Mouse (Mus musculus) neural tube, embryonic 11.5 days (tissue): ENCODE measurements around the gene Kalrn. TPM values are rescaled to one million over a fixed set of nuclear protein-coding genes. Genes with fewer than 3 reads are reported as not detected.

Experiments used
- ATAC-seq: fragments of 200-750 bp; cut with Nextera tagmentation; 2 replicates; pipeline ENCODE4 v1.8.0; 2017; ENCODE audit warnings: moderate number of reproducible peaks, mild to moderate bottlenecking, moderate TSS enrichment, moderate library complexity; ENCODE audit not compliant: insufficient read depth, low FRiP score, low TSS enrichment
- DNase-seq: peaks from one replicate; pipeline ENCODE4 v3.0.0-alpha.2; 2015; ENCODE audit warnings: low spot score
- H3K27ac ChIP-seq: fragments of 300-500 bp; sonication (generic); 2 replicates; pipeline ENCODE4 v1.5.1; 2014; ENCODE audit warnings: low read depth, mild to moderate bottlenecking, low read length
- H3K27me3 ChIP-seq: fragments of 300-500 bp; sonication (generic); 2 replicates; pipeline ENCODE4 v1.6.1; 2014; ENCODE audit warnings: mild to moderate bottlenecking, low read length, mixed read lengths; ENCODE audit not compliant: control insufficient read depth, insufficient read depth
- H3K36me3 ChIP-seq: fragments of 300-500 bp; sonication (generic); 2 replicates; pipeline ENCODE4 v1.6.1; 2014; ENCODE audit warnings: mild to moderate bottlenecking, low read length, moderate library complexity, mixed read lengths; ENCODE audit not compliant: control insufficient read depth, insufficient read depth
- H3K4me1 ChIP-seq: fragments of 300-500 bp; sonication (generic); 2 replicates; pipeline ENCODE4 v1.6.1; 2014; ENCODE audit warnings: low read length, mixed read lengths; ENCODE audit not compliant: control insufficient read depth, insufficient read depth
- H3K4me2 ChIP-seq: fragments of 300-500 bp; sonication (generic); 2 replicates; pipeline ENCODE4 v1.6.1; 2014; ENCODE audit warnings: low read depth, mild to moderate bottlenecking, moderate library complexity
- H3K4me3 ChIP-seq: fragments of 300-500 bp; sonication (generic); 2 replicates; pipeline ENCODE4 v1.5.1; 2014; ENCODE audit warnings: low read depth, low read length
- H3K9ac ChIP-seq: fragments of 300-500 bp; sonication (generic); 2 replicates; pipeline ENCODE4 v1.6.1; 2014; ENCODE audit warnings: mild to moderate bottlenecking, low read length
- H3K9me3 ChIP-seq: fragments of 300-500 bp; sonication (generic); 2 replicates; pipeline ENCODE4 v1.6.1; 2016; ENCODE audit warnings: low read length; ENCODE audit not compliant: control insufficient read depth
- WGBS: fragments of 180-500 bp; shearing (Covaris S2); extraction: QIAGEN DNeasy Blood & Tissue Kit; methylation state at CpG from one replicate; pipeline ENCODE4 v1.1.7; 2014; 5-methylcytosine and 5-hydroxymethylcytosine counted together
- polyA plus RNA-seq: library from polyadenylated mRNA; unstranded; fragments of >200 nt; fragmentation: Nextera tagmentation; extraction: Ambion mirVana; gene quantifications from 2 replicates; pipeline ENCODE4 v1.2.1, GENCODE M21; 2014

Kalrn gene
- polyA plus RNA-seq, 1 experiment from 2014 or later: 17.6 TPM

DNA sequence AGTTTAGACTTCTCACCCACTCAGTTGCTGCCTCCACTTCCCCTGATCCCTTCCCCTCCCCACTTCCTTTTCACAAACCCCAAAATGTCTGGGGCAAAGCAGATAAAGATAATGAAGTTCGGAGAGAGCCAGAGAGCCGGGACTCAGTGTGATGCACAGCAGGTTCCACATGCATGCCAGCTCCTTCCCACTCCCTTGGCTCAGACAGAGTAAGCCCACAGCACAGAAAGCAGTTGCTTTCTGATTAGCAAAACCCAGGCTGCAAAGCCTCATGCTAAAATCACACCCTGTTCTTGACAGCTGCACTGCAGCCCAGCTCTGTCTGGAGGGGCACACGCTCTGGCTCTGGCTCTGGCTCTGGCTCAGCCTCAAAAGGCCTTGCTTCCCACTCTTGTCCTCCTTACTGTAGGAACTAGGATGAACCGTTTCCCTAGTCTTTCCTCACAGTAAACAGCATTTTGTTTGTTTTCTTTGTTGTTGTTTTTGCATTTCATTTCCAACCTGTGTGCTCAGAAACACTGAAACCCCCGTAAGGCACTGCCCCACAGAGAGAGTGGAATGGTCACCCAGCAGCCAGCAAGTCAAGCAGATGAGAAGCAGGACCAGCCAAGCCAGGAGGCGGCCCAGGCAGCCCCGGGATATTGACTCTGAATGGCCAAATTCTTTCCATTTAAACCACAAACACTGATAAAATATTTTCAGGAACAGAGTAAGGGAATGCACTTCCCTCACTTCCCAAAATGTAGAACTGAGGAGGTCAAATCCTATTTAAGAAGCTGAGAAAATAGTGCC, 230.8 kb downstream of the Kalrn start:
- H3K4me1 ChIP-seq: no peaks in the 10 kb centered on the region; the same call in 1 of the 2 replicates
- H3K27me3 ChIP-seq: no peaks in the 10 kb centered on the region
- H3K4me2 ChIP-seq: no peak overlapping the region
- DNase-seq: no peak
- H3K27ac ChIP-seq: no peak overlapping the region
- H3K36me3 ChIP-seq: no peaks in the 10 kb centered on the region
- no peaks in the 10 kb centered on the region for H3K9me3 ChIP-seq
- no peak overlapping the region for H3K4me3 ChIP-seq
- no peak overlapping the region for H3K9ac ChIP-seq
- ATAC-seq: no peak
- 82% methylated on average over 7 of the region's 7 CpGs for WGBS

DNA sequence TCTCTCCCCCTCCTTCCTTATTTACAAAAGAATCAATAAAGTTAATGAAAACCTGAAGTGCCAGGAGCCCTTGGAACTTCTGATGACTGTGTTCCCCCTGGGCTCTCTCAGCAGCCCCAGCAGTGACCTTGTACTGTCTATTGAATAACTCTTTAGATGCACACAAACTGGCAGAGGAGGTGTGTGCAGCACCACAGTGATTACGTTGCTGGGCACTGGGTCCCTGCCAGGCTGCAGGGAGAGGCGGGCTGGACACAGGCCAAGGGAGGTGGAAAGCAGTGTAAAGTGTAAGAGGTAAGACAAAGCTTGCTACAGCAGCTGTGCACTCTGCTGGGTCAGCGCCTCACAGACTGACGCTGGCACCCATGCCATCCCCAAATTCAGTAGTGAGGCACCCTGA, 238.4 kb downstream of the Kalrn start:
- H3K36me3 ChIP-seq: no peaks in the 10 kb centered on the region
- WGBS: 88% methylated on average over 4 of the region's 4 CpGs
- ATAC-seq: no peak

DNA sequence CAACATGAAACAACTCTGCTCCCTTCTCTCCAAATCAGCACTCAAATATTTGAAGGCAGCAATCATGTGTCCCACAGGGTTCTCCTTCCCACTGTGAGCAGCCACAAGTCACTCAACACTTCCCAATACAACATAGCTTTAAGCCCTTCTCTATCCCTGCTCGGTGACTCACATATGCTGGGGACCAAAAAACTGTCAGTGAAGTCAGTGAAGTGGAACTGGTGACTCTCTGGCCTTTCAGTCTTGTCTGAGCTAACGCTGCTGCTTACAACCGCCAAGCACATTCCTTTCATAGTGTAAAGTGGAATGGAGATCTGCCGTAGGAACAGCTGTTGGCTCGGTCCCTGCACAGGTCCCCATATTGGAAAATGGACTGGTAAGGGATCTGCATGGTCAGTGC, 241.7 kb downstream of the Kalrn start:
- Histone ChIP-seq H3K9me3 (no peaks in the 10 kb centered on the region), H3K4me1 (0 out of 2 replicates have a peak, but pooled peaks cover 3% of the 10 kb centered on the region), H3K4me3 (no peak overlapping the region), H3K9ac (no peak overlapping the region), H3K27me3 (no peaks in the 10 kb centered on the region), H3K36me3 (no peaks in the 10 kb centered on the region), H3K27ac (no peak overlapping the region), H3K4me2 (no peak overlapping the region)
- WGBS: 54% methylated on average over 5 of the region's 5 CpGs
- no peak for ATAC-seq
- DNase-seq: peak; percentile 30

More for the DNA sequence above, 238.4 kb downstream of the Kalrn start:
- 0 out of 2 replicates have a peak, but pooled peaks cover 3% of the 10 kb centered on the region for H3K4me1 ChIP-seq
- H3K4me2 ChIP-seq: no peak overlapping the region
- H3K4me3 ChIP-seq: no peak overlapping the region
- no peak for DNase-seq
- H3K27me3 ChIP-seq: no peaks in the 10 kb centered on the region
- H3K9ac ChIP-seq: no peak overlapping the region
- H3K27ac ChIP-seq: no peak overlapping the region
- H3K9me3 ChIP-seq: no peaks in the 10 kb centered on the region

DNA sequence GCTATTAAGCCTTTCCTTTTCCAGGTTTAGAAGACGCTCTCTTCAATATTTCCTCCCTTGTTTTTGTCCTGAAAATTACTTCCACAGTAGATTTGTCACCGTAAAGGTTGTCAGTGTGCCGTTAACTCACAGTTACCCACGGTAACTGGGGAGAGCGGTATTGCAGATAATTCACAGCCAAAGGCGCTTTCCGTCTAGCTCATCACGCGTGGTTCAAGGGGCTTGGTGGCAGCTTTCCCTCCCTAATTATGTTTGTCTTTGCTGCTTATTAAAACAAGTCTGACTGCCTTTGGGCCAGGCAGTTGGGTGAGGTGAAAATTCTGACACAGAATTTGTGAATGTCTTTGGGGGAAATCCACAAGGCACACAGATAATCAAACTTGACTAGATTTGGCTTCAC, 243.5 kb downstream of the Kalrn start:
- H3K27ac ChIP-seq: no peak overlapping the region

DNA sequence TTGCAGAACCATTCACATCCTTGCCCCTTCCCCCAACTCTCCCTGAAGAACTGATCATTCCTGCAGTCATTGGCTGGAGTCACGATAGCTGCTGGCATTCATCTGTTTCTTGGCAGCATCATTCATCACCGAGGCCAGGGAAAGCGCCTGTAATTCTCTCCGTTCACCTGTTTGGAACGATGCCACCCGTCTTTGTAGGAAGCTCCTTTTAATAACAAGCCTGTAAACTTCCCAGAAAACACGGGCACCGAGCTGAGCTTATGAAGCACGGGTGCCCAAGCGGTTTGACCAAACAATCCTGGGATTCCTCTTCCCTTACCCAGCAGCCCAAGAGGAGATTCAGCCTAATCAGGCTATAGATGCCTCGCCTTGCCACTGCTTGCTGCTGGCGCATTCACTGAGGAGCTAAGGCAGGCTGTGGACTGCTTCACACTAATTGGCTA, 243.9 kb downstream of the Kalrn start:
- H3K9ac ChIP-seq: no peak overlapping the region
- 0 out of 2 replicates have a peak, but pooled peaks cover 3% of the 10 kb centered on the region for H3K4me1 ChIP-seq
- WGBS: 68% methylated on average over 12 of the region's 12 CpGs
- DNase-seq (no peak), ATAC-seq (no peak)
- H3K4me3 ChIP-seq: no peak overlapping the region
- no peaks in the 10 kb centered on the region for H3K27me3 ChIP-seq
- H3K4me2 ChIP-seq: no peak overlapping the region
- H3K9me3 ChIP-seq: no peaks in the 10 kb centered on the region
- no peak overlapping the region for H3K27ac ChIP-seq
- no peaks in the 10 kb centered on the region for H3K36me3 ChIP-seq

More for the DNA sequence above, 243.5 kb downstream of the Kalrn start:
- no peak for DNase-seq
- Histone ChIP-seq H3K4me3 (no peak overlapping the region), H3K4me1 (0 out of 2 replicates have a peak, but pooled peaks cover 3% of the 10 kb centered on the region), H3K36me3 (no peaks in the 10 kb centered on the region), H3K4me2 (no peak overlapping the region), H3K27me3 (no peaks in the 10 kb centered on the region), H3K9me3 (no peaks in the 10 kb centered on the region), H3K9ac (no peak overlapping the region)
- WGBS: 65% methylated on average over 9 of the region's 9 CpGs
- no peak for ATAC-seq

DNA sequence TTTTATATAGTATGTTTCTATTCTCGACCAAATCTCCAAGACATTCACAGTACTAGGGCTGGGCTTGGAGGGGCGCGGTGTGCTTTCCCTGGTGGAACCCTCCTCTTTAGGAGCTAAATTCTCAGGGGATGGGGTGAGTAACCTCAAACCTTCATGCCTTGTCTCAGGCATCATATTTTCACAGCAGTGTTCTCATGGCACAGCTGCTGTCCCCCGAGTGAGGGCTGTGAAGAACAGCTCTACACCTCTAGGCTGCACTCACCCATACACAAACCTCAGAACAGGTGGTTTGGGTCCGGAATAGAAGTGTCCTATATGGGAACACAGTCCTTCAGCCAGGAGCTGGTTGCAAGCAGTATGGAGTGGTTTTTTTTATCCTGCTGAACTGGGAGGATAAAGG, 245.4 kb downstream of the Kalrn start:
- Histone ChIP-seq H3K9me3 (no peaks in the 10 kb centered on the region), H3K4me1 (peaks cover 3% of the 10 kb centered on the region; the same call in 1 of the 2 replicates), H3K36me3 (no peaks in the 10 kb centered on the region), H3K9ac (no peak overlapping the region), H3K4me3 (no peak overlapping the region), H3K27ac (no peak overlapping the region), H3K27me3 (no peaks in the 10 kb centered on the region), H3K4me2 (no peak overlapping the region)
- ATAC-seq: no peak
- no peak for DNase-seq
- WGBS: 81% methylated on average over 5 of the region's 5 CpGs

DNA sequence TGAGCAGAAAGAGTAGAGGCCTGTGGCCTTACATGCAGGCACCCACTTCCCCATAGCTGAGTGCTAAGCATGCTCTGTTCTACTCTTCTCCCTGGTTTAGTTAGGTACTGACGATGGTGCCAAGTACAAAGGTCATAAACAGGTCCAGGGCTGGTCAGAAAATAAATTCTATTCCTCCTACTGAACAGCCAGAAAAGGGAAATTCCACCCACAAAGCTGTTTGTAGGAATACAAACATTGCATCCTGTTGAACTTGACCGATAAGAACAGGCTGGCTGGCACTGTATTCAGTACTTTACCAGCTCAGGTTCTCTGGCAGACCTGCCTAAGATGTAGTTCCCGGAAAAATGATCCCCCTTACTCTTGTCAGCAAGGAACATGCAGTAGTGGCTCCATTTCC, 247.5 kb downstream of the Kalrn start:
- no peak for ATAC-seq
- 91% methylated on average over 3 of the region's 3 CpGs for WGBS

DNA sequence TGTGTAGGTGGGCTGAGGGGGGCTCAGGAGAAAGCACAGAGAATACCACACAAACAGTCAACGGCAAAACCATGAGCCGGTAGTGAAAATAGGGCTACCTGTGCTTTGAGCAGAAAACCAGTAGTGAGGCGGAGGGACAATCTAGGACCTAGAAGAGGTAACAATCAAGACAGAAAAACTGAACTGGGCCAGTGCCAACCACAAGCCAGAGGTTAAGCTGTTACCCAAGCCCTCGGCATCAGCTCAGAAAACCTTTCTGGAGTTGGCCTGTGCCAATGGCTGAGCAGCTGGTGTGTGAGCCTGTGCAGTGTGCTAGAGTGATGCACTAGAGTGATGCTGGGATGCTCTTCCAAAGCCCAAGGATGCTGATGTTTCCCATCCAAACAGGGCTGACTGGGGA, 248.2 kb downstream of the Kalrn start:
- no peak overlapping the region for H3K4me3 ChIP-seq
- no peak overlapping the region for H3K4me2 ChIP-seq
- no peaks in the 10 kb centered on the region for H3K27me3 ChIP-seq
- H3K9ac ChIP-seq: no peak overlapping the region
- H3K9me3 ChIP-seq: no peaks in the 10 kb centered on the region
- H3K27ac ChIP-seq: no peak overlapping the region
- no peak for DNase-seq
- peaks cover 3% of the 10 kb centered on the region for H3K4me1 ChIP-seq
- 96% methylated on average over 4 of the region's 4 CpGs for WGBS
- H3K36me3 ChIP-seq: no peaks in the 10 kb centered on the region
- no peak for ATAC-seq

More for the DNA sequence above, 247.5 kb downstream of the Kalrn start:
- no peaks in the 10 kb centered on the region for H3K9me3 ChIP-seq
- H3K4me1 ChIP-seq: peaks cover 3% of the 10 kb centered on the region
- no peak for DNase-seq
- no peaks in the 10 kb centered on the region for H3K36me3 ChIP-seq
- no peak overlapping the region for H3K27ac ChIP-seq
- no peaks in the 10 kb centered on the region for H3K27me3 ChIP-seq
- no peak overlapping the region for H3K4me3 ChIP-seq
- no peak overlapping the region for H3K9ac ChIP-seq
- no peak overlapping the region for H3K4me2 ChIP-seq

DNA sequence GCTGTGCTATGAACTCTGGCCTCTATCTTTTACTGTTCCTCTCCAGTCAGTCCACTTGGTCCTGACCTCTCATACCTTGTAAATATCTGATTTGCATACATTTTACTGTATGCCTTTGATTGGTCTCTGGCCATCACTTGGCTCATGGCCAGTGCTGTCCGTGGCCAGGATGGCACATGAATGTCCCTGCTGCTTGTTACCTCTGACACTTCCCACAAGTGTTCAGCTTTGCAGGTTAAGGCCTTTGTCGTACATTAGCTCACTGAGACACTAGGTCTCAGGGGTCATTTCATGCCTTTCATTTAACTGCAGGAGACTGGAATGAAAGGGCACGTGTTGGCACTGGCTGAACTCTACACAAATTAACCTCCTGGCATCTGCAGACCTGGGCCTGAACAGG, 248.6 kb downstream of the Kalrn start:
- WGBS: 66% methylated on average over 3 of the region's 3 CpGs
- no peak overlapping the region for H3K4me2 ChIP-seq
- DNase-seq: no peak
- no peak overlapping the region for H3K4me3 ChIP-seq
- peaks cover 3% of the 10 kb centered on the region for H3K4me1 ChIP-seq
- H3K27ac ChIP-seq: no peak overlapping the region
- H3K9ac ChIP-seq: no peak overlapping the region
- H3K9me3 ChIP-seq: no peaks in the 10 kb centered on the region
- ATAC-seq: no peak
- H3K36me3 ChIP-seq: no peaks in the 10 kb centered on the region
- no peaks in the 10 kb centered on the region for H3K27me3 ChIP-seq
